Mouse (Mus musculus) liver, embryonic 13.5 days (tissue): ENCODE measurements around the gene Gm6592. TPM values are rescaled to one million over a fixed set of nuclear protein-coding genes. Genes with fewer than 3 reads are reported as not detected.
A peak's percentile ranks its signal among the peaks of the same experiment; 100 is the strongest.
"Not testable (repeated sequence)": the region's sequence is repeated elsewhere in the genome, so short reads cannot be mapped to it uniquely, and the experiment has no call there.

Experiments
- ATAC-seq: fragments of 200-750 bp; cut with Nextera tagmentation; 2 replicates; pipeline ENCODE4 v1.8.0; 2017; ENCODE audit warnings: low read depth, mild to moderate bottlenecking, moderate number of reproducible peaks, moderate library complexity
- DNase-seq: peaks from one replicate; pipeline ENCODE4 v3.0.0; 2022
- H3K27ac ChIP-seq: fragments of 300-500 bp; sonication (generic); 2 replicates; pipeline ENCODE4 v1.5.1; 2015; ENCODE audit warnings: moderate library complexity, mild to moderate bottlenecking, inconsistent platforms
- H3K27me3 ChIP-seq: fragments of 300-500 bp; sonication (generic); 2 replicates; pipeline ENCODE4 v1.6.1; 2015; ENCODE audit warnings: mild to moderate bottlenecking, inconsistent platforms
- H3K36me3 ChIP-seq: fragments of 300-500 bp; sonication (generic); 2 replicates; pipeline ENCODE4 v1.6.1; 2015; ENCODE audit warnings: mild to moderate bottlenecking, inconsistent platforms
- H3K4me1 ChIP-seq: fragments of 300-500 bp; sonication (generic); replicated peaks from 2 replicates; pipeline ENCODE4 v1.6.1; 2015; ENCODE audit warnings: inconsistent platforms
- H3K4me2 ChIP-seq: fragments of 300-500 bp; sonication (generic); 2 replicates; pipeline ENCODE4 v1.6.1; 2015; ENCODE audit warnings: inconsistent platforms, mild to moderate bottlenecking, moderate library complexity
- H3K4me3 ChIP-seq: fragments of 300-500 bp; sonication (generic); replicated peaks from 2 replicates; pipeline ENCODE4 v1.5.1; 2015; ENCODE audit warnings: mild to moderate bottlenecking, inconsistent platforms
- H3K9ac ChIP-seq: fragments of 300-500 bp; sonication (generic); 2 replicates; pipeline ENCODE4 v1.6.1; 2015; ENCODE audit warnings: mild to moderate bottlenecking, inconsistent platforms
- H3K9me3 ChIP-seq: fragments of 300-500 bp; sonication (generic); replicated peaks from 2 replicates; pipeline ENCODE4 v1.6.1; 2016; ENCODE audit warnings: inconsistent platforms
- WGBS: fragments of 180-500 bp; shearing (Covaris S2); methylation state at CpG from one replicate; pipeline ENCODE4 v1.1.7; 2015; ENCODE audit not compliant: insufficient replicate concordance; 5-methylcytosine and 5-hydroxymethylcytosine counted together
- polyA plus RNA-seq: library from polyadenylated mRNA; unstranded; fragments of >200 nt; fragmentation: Nextera tagmentation; extraction: Ambion mirVana; gene quantifications from 2 replicates; pipeline ENCODE4 v1.2.1, GENCODE M21; 2015

The Gm6592 gene
- polyA plus RNA-seq = not detected in 2 replicates

DNA sequence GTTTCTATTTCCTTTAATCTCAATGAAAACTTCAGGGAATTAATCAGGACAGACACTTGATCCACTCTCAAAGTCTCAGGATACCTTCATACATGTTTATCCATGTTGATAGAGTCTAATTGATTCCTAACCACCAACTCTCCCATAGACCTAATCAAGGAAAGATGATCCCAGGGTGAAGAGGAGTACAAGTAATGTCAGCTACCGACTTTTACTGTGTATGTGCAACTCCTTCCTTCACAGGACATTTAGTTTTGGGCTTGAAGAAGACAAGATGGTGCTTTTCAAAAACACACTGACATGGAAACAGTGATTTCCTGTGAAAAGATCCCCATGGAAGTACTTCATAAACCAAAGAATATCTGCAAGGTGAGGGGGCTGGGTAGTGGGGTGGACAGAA lies at the start of gene Gm6592:
Gene Gm6592 (plus strand): TSS at position 301 of the 400 bp plus-strand sequence.
- no peaks in the 10 kb centered on the region for H3K4me1 ChIP-seq
- WGBS = 50% methylated on average over 1 of the region's 1 CpGs
- H3K4me3 ChIP-seq = no peak within 1 kb of the TSS
- H3K9ac ChIP-seq = no peak within 1 kb of the TSS
- DNase-seq (no peak), ATAC-seq (no peak)
- no peaks in the 10 kb centered on the region for H3K9me3 ChIP-seq
- no peak within 1 kb of the TSS for H3K27ac ChIP-seq
- no peaks in the 10 kb centered on the region for H3K36me3 ChIP-seq
- no peaks in the 10 kb centered on the region for H3K27me3 ChIP-seq
- no peak within 1 kb of the TSS for H3K4me2 ChIP-seq

DNA sequence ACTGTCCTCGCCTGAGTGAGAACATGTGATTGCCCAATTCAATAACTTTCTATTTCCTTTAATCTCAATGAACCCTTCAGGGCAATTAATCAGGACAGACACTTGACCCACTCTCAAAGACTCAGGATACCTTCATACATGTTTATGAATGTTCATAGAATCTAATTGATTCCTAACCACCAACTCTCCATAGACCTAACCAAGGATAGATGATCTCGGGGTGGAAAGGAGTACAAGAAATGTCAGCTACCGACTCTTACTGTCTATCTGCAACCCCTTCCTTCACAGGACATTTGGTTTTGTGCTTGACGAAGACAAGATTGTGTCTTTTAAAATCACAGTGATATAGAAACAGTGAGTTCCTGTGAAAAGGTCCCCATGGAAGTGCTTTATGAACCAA lies 40.4 kb upstream of the Gm6592 start, which contains the start of gene Ssxb5:
Gene Ssxb5 (plus strand): TSS at position 301 of the 400 bp plus-strand sequence.
- not testable (repeated sequence) for H3K36me3 ChIP-seq, H3K4me3 ChIP-seq, H3K9me3 ChIP-seq, ATAC-seq, H3K27me3 ChIP-seq, H3K9ac ChIP-seq, H3K4me2 ChIP-seq, H3K4me1 ChIP-seq, H3K27ac ChIP-seq, DNase-seq
- WGBS = 53% methylated on average over 4 of the region's 4 CpGs

GRCm38 (mm10) chrX:8832043-8832442 lies 11.8 kb upstream of the Gm6592 start:
- Histone ChIP-seq H3K27ac (no peak overlapping the region), H3K9me3 (no peaks in the 10 kb centered on the region), H3K36me3 (no peaks in the 10 kb centered on the region), H3K9ac (no peak overlapping the region), H3K4me2 (no peak overlapping the region), H3K4me1 (no peaks in the 10 kb centered on the region), H3K4me3 (no peak overlapping the region), H3K27me3 (no peaks in the 10 kb centered on the region)
- no peak for DNase-seq
- ATAC-seq = no peak

GRCm38 (mm10) chrX:8852486-8852885 lies 8.7 kb downstream of the Gm6592 start:
- ATAC-seq = no peak
- 63% methylated on average over 10 of the region's 10 CpGs for WGBS

DNA sequence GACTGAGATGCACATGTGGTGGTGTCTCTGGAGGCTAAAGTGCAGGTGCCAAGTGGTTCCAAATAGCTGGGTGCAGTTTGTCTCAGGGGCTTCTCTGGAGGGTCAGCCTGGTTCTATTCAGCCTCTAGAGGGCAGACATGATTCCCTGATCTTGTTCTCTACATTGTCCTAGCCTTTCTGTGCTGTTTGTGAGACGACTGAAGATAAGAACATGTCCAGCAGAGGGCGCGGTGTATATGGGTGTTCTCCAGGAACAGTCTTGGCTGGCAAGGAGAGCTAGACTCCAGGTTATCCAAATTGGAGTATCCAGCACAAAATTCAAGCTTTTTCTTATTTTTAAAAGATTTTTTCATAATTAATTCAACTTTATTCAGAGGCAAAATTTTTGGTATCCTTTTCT lies 20.5 kb downstream of the Gm6592 start:
- H3K9me3 ChIP-seq, H3K4me2 ChIP-seq, H3K27me3 ChIP-seq, H3K4me1 ChIP-seq, H3K36me3 ChIP-seq, ATAC-seq, H3K4me3 ChIP-seq, H3K27ac ChIP-seq, H3K9ac ChIP-seq: not testable (repeated sequence)
- WGBS = 4% methylated on average over 3 of the region's 3 CpGs
- peak; percentile 0 for DNase-seq

More at GRCm38 (mm10) chrX:8852486-8852885, 8.7 kb downstream of the Gm6592 start:
- Histone ChIP-seq H3K4me2 (no peak overlapping the region), H3K4me3 (no peak overlapping the region), H3K27ac (no peak overlapping the region), H3K36me3 (no peaks in the 10 kb centered on the region), H3K9me3 (no peaks in the 10 kb centered on the region), H3K4me1 (no peaks in the 10 kb centered on the region), H3K9ac (no peak overlapping the region), H3K27me3 (no peaks in the 10 kb centered on the region)
- no peak for DNase-seq

DNA sequence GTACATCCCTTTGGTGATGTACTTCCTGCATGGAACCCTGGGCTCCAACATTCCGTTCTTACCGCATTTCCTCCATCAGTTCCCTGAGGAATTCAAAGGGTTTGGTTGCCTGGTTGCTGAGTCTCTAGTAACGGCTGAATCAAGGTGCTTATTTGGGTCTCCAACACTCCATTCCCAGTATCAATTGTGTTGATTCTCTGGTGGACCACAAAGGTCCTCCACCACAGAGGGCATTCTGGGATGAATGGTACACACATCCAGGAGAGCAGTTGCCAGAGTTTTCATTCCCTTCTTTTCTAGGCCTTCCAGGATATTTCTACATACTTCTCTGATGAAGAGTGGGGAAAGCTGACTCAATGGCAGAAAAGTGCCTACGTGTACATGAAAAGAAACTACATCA lies 30.2 kb downstream of the Gm6592 start, which contains the start of gene Gm5751:
Gene Gm5751 (plus strand): TSS at position 301 of the 400 bp plus-strand sequence.
- 73% methylated on average over 3 of the region's 4 CpGs for WGBS
- not testable (repeated sequence) for H3K27ac ChIP-seq, ATAC-seq, H3K4me3 ChIP-seq, DNase-seq, H3K9me3 ChIP-seq, H3K4me2 ChIP-seq, H3K36me3 ChIP-seq, H3K4me1 ChIP-seq, H3K9ac ChIP-seq, H3K27me3 ChIP-seq

- Histone ChIP-seq H3K27me3 (no peaks in the 10 kb centered on the region), H3K9me3 (no peaks in the 10 kb centered on the region), H3K27ac (no peak overlapping the region), H3K4me2 (no peak overlapping the region), H3K36me3 (no peaks in the 10 kb centered on the region), H3K4me3 (no peak overlapping the region), H3K9ac (no peak overlapping the region), H3K4me1 (no peaks in the 10 kb centered on the region)
- ATAC-seq (no peak), DNase-seq (no peak)
- 47% methylated on average over 4 of the region's 4 CpGs for WGBS
Observed at GRCm38 (mm10) chrX:8884336-8884735, 40.5 kb downstream of the Gm6592 start.

DNA sequence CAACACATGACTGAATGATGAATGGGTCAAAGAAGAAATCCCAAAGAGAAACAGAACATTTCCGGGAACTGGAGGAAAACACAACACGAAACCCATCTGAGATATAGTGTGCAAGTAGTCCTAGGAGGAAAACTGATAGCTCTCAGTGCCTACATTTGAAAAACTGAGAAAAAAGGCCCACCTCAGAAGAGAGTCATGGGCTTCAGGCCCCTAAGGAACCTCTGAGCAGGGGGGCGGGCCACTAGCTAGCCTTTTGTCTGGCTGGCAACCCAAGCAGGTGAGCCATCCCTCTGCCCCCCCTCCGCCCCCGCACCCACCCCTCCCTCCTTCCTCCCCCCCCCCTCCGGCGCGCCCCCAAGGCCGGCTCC lies 48.2 kb downstream of the Gm6592 start:
- Histone ChIP-seq H3K27ac (no peak overlapping the region), H3K27me3 (peaks cover 35% of the 10 kb centered on the region), H3K36me3 (no peaks in the 10 kb centered on the region), H3K4me3 (peak overlapping the region; percentile 47; the same call in 1 of the 2 replicates), H3K9me3 (no peaks in the 10 kb centered on the region), H3K9ac (no peak overlapping the region), H3K4me1 (no peaks in the 10 kb centered on the region), H3K4me2 (peak overlapping the region; percentile 54; the same call in 1 of the 2 replicates)
- DNase-seq (no peak), ATAC-seq (no peak)
- WGBS = 36% methylated on average over 7 of the region's 9 CpGs

DNA sequence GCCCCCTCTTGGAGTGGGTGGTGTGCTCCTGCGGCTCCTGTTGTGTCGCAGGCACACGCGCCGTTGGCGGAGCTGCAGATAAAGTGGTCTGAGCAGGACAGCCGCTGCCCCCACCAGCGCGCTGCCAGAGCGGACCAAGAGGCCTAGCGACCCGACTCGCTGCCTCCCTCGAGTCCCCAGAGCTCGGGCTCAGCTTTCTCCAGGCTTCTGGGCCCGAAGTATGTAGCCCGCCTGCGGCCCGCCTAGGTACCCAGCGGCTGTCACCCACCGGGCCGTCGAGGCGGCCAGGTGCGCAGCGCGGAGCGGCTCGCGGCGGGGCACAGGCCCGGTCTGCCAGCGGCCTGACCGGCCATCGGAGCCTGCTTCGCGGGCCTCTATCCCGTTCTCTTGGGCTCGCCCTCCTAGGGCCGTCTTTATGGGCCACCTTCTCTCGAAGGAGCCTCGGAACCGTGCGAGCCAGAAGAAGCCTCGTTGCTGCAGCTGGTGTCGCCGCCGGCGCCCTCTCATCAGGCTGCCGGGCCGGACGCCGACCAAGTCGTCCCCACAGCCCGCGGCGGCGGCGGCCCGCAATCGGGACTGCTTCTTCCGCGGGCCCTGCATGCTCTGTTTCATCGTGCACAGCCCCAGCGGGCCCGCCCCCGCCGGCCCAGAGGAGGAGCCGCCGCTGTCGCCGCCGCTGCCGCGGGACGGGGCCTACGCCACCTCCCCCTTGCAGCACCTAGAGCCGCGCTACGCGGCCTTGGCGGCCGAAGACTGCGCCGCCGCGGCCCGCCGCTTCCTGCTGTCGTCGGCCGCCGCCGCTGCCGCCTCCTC lies 48.8 kb downstream of the Gm6592 start, which contains the start of gene B630019K06Rik:
Gene B630019K06Rik (plus strand): TSS at position 40 of the 813 bp plus-strand sequence.
- H3K27ac ChIP-seq = no peak within 1 kb of the TSS
- DNase-seq = no peak
- WGBS = 11% methylated on average over 72 of the region's 95 CpGs

GRCm38 (mm10) chrX:8893182-8893651 lies 49.4 kb downstream of the Gm6592 start:
- 16% methylated on average over 28 of the region's 42 CpGs for WGBS
- no peak for DNase-seq
- Histone ChIP-seq H3K4me3 (peak overlapping the region; percentile 47), H3K27ac (no peak overlapping the region), H3K9me3 (no peaks in the 10 kb centered on the region), H3K27me3 (peaks cover 35% of the 10 kb centered on the region), H3K36me3 (no peaks in the 10 kb centered on the region), H3K4me2 (peak overlapping the region; percentile 54), H3K9ac (peak overlapping the region; percentile 6; the same call in 1 of the 2 replicates), H3K4me1 (no peaks in the 10 kb centered on the region)
- no peak for ATAC-seq

More for the DNA sequence above, 48.8 kb downstream of the Gm6592 start, which contains the start of gene B630019K06Rik:
- Histone ChIP-seq H3K27me3 (peaks cover 35% of the 10 kb centered on the region), H3K9me3 (no peaks in the 10 kb centered on the region), H3K4me3 (peak within 1 kb of the TSS; percentile 47), H3K36me3 (no peaks in the 10 kb centered on the region), H3K9ac (peak within 1 kb of the TSS; percentile 6; the same call in 1 of the 2 replicates), H3K4me1 (no peaks in the 10 kb centered on the region), H3K4me2 (peak within 1 kb of the TSS; percentile 54)
- ATAC-seq = peak; percentile 71
